Mouse (Mus musculus) spleen, postnatal 14 days (tissue): ENCODE measurements around the gene Foxi3.

Experiments used
- DNase-seq, 2 experiments: peaks; one replicate each; pipeline ENCODE4 v3.0.0; 2021 to 2022; ENCODE audit warnings: low spot score in 2 of 2

The Foxi3 gene

DNA sequence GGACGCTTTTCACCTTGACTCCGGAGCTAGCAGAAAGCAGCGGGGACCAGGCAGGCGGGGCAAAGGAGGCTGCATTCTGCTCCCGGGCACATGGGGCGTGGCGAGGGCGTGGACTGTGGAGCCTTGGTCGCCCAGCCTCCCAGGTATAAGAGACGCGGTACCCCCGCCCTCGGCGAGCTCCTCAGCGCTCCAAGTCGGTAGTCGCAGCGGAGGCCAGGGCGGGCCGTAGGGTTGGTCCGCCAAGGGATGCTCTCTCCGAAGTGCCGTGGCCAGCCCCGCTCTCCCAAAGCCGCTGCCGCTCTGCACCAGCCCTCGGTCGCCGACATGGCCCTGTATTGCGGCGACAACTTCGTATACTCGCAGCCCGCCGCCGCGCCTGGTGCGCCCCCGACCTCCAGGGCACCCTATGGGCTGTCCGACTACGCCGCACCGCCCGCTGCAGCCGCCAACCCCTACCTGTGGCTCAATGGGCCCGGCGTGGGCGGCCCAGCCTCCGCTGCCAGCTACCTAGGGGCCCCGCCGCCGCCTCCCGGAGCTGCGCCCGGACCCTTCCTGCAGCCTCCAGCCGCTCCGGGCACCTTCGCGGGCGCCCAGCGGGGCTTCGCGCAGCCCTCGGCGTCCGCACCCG lies at the start of gene Foxi3:
TSS of gene Foxi3 (plus strand) at position 247 of the 628 bp plus-strand sequence.
- no peak for DNase-seq

DNA sequence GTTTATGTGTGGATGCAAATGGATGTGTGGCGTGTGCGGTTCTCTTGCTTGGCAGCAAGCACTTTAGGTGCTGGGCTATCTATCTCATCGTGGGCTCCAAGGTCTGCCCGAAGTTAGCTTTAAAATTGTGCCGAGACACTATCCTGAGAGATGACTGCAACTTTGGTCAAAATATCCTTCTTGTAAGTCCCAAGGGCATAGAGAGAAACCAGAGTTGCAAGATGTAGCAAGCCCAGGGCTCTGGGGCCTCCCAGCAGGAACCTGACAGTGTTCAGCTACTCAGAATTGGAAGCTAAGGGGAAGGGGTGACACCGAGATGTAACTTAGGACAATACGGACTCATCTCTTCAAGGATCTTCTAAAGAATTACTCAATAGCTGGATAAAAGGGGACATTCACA lies 46.8 kb upstream of the Foxi3 start:
- no peak for DNase-seq

- no peak for DNase-seq
Observed at GRCm38 (mm10) chr6:70910285-70910684, 46.0 kb upstream of the Foxi3 start.

GRCm38 (mm10) chr6:70911668-70912395 lies 44.5 kb upstream of the Foxi3 start:
- no peak for DNase-seq

- DNase-seq: no peak
Observed at GRCm38 (mm10) chr6:70912396-70912765, 44.0 kb upstream of the Foxi3 start.

GRCm38 (mm10) chr6:70918827-70919226 lies 37.5 kb upstream of the Foxi3 start, which contains the start of gene Tex37:
Gene Tex37, minus strand, starts transcription at chr6:70918927.
- DNase-seq: no peak

DNA sequence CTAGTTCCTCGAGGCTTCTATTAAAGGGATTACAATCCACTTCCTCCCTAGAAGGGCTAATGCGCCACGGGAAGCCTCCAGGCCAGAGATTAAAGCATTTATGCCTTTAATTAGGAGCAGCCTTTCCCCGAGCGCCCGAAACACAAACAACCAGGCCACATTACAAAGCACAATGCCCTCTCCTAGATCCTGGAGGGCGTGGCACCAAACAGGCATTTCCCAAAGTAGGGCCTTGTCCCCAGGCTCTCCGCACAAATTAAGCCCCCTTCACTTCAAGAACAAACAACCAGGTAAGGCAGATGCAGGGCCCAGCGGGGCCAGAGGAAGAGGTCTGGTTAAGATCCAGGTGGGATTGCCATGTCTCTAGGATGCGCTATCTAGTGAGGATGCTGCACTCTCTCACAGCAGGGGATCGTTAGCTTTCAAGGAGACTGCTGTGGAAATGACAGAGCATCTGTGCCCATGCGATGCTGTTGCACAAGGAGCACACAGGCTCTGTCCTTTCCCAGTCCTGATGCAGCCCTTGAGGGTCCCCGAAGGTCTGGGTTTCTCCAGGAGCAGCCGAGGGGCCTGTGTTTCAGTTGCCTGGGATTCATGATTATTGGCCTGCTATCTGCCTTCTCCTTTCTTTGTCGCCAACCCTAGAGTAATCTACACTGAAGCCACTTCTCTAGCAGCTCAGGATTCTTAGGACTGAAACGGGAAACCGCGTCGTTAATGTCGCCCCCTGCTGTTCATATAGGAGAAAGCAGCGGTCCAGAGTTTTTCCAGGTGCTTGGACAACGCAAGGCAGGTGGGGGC lies 34.9 kb upstream of the Foxi3 start:
- peak in 1 of 2 experiments; percentile 4 for DNase-seq

- DNase-seq: no peak
Observed at GRCm38 (mm10) chr6:70931801-70932200, 24.5 kb upstream of the Foxi3 start.

GRCm38 (mm10) chr6:70953274-70953673 lies 3.1 kb upstream of the Foxi3 start:
- no peak for DNase-seq

DNA sequence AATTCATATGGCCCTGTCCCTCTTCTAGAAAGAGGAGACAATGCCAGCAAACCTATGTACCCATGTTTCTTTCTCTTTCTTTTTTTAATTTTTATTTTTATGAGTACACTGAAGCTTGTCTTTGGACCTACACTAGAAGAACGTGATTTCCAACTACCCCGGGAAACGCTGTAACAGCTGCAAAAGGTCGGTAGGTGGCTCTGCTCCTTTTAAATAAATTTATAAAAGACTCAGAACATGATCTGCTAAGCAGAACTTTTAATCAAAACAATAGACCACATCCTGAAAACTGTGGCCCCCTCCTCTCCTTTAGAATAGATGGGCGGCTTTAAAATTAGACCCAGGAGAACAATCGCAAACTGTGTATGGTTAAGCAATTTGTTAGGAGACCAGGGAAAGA lies 2.3 kb upstream of the Foxi3 start:
- DNase-seq: no peak

- DNase-seq: no peak
Observed at GRCm38 (mm10) chr6:70955291-70955800, 985 bp upstream of the Foxi3 start.

GRCm38 (mm10) chr6:70955841-70956240 lies 490 bp upstream of the Foxi3 start:
- no peak for DNase-seq

DNA sequence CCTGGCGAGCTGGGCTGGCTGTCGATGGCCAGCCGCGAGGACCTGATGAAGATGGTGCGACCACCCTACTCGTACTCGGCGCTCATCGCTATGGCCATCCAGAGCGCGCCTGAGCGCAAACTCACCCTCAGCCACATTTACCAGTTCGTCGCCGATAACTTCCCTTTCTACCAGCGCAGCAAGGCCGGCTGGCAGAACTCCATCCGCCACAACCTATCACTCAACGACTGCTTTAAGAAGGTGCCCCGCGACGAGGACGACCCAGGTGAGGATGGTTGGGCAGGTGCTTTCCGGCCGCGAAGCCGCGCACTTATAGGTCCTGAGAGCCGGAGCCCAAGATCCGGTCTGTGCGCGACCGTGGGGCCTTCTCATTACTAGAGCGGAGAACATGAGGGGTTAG lies 605 bp downstream of the Foxi3 start:
- DNase-seq: no peak

- no peak for DNase-seq
Observed at GRCm38 (mm10) chr6:70957341-70957940, 1.1 kb downstream of the Foxi3 start.

DNA sequence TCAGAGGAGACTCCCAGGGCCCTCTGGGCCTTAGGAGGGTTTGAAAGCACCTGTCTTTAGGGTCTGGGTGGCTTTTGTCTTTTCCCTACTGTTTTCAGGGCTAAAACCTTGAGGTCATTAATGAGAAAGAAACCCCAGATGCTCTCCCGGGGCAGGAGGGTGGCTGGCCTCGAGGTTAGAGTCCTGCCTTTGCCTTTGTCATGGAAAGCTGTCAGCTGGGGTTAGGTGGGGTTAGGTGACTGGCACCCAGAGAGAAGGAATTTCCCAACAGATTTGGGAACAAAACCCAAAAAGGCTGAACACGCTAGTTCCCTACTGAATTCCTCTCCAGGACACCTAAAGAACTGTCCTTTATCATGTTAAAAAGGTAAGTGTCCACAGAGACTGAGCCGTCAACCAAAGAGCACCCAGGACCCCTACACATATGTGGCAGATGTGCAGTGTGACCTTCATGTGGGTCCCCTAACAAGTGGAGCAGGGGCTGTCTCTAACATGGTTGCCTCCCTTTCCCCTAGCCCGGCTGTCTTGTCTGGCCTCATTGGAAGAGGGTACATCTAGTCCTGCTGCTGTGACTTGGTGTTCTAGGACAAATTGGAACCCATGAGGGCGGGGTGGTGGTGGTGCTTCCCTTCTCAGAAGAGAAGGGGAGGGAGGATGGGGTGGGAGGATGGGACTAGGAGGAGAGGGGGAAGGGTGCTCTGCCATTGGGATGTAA lies 7.9 kb downstream of the Foxi3 start:
- DNase-seq: no peak

DNA sequence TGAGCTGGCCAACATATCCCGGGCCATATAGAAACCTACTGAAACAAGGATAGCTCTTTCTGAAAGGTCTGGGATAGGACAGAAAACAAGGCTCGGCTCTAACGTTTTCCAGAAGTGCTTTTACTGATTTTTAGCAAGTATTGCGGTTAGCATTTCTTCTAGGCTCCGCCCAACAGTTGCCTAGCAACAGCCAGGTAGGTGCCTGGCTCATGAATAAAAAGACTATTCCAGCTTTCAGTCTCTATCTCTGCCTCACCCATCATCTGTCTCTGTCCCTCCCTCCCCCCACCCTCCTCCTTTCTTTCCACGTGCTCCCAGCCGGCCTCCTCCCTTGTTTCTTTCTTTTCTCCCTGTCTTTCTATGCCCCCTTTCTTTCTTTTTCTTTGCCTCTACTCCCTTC lies 9.4 kb downstream of the Foxi3 start:
- DNase-seq: no peak

GRCm38 (mm10) chr6:70967422-70967821 lies 11.1 kb downstream of the Foxi3 start:
- DNase-seq: no peak

DNA sequence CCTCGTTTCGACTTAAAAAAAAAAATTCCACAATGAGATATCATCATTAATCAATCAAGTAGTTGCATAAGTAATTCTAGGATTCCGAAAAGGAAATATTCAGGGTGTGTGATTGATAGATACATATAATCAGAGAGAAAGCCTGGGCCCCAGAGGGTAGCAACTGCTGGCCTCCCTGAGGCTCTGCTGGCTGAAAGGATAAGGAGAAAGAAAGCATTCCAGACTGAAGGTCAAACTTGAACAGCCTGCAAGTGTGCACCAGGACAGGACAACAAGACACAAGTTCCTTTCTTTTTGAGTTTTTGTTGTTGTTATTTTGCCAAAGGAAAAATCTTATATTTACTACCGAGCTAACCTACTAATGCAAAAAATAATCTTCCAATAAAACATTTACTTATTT lies 12.0 kb downstream of the Foxi3 start:
- DNase-seq: no peak

GRCm38 (mm10) chr6:70973066-70973465 lies 16.7 kb downstream of the Foxi3 start:
- no peak for DNase-seq

DNA sequence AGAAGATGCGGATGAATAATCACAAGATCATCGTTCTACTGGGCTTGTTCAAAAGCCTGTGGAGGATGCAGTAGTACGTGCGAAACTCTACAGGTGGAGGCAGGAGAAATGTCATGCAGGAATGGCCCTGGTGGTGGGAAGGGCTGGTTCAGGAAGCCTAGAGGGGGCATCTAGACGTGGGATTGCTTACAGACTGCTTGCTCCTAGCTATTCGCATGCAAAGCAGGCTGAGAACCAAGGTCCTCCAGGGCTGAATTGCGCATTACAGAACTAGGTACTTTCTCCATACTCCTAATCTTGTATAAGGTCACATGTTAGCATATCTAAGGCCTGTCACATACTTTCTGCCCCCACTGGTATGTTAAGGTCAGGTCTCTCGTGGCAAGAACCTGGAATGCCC lies 24.7 kb downstream of the Foxi3 start:
- no peak for DNase-seq

- no peak for DNase-seq
Observed at GRCm38 (mm10) chr6:70982416-70982815, 26.1 kb downstream of the Foxi3 start.
